Mouse (Mus musculus) frontal cortex, postnatal 25 days (tissue): ENCODE results near the gene Kazald1.
"Not testable (repeated sequence)": the region's sequence is repeated elsewhere in the genome, so short reads cannot be mapped to it uniquely, and the experiment has no call there.

Experiments used
- DNase-seq, 2 experiments: peaks; one replicate each; pipeline ENCODE4 v3.0.0; 2022; ENCODE audit warnings: low spot score in 2 of 2

Kazald1 gene

GRCm38 (mm10) chr19:45074580-45075322 lies at the start of gene Kazald1:
Gene Kazald1, plus strand, starts transcription at chr19:45075241.
- DNase-seq: peak; percentile 90 to 93

DNA sequence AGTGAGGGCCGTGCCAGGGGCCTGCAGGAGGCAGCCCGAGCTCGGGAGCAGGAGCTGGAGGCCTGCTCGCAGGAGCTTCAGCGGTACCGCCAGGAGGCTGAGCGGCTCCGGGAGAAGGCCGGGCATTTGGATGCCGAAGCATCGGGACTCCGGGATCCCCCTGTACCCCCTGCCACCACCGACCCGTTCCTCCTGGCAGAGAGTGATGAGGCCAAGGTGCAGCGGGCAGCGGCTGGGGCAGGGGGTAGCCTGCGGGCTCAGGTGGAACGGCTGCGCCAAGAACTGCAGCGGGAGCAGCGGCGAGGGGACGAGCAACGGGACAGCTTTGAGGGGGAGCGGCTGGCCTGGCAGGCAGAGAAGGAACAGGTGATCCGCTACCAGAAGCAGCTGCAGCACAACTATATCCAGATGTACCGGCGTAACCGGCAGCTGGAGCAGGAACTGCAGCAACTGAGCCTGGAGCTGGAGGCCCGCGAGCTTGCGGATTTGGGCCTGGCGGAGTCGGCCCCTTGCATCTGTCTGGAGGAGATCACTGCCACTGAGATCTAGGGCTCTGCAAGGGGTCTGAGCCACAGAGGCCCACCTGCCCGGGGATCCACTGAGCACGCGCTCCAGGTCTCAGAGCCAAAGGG lies 49.0 kb upstream of the Kazald1 start:
- DNase-seq: no peak

GRCm38 (mm10) chr19:45026958-45027670 lies 47.9 kb upstream of the Kazald1 start:
- no peak for DNase-seq

DNA sequence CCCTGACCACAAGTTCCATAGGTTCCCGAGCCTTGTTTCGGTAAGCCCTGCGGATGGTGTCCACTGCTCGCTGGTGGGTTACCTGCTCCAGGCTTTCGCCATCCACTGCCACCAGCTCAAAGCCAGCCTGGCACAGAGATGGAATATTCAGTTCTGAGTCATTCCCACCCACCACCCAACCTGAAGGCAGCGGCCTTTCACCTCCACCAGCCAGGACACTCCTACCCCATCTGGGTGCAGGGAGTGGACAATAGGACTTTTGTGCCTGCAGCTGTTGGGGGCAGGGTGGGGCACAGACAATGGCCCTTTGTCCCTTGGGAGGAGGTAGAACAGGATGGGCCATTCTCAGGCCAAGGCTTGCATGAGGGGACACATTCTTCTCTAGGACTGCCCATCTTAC lies 47.2 kb upstream of the Kazald1 start:
- DNase-seq: no peak

DNA sequence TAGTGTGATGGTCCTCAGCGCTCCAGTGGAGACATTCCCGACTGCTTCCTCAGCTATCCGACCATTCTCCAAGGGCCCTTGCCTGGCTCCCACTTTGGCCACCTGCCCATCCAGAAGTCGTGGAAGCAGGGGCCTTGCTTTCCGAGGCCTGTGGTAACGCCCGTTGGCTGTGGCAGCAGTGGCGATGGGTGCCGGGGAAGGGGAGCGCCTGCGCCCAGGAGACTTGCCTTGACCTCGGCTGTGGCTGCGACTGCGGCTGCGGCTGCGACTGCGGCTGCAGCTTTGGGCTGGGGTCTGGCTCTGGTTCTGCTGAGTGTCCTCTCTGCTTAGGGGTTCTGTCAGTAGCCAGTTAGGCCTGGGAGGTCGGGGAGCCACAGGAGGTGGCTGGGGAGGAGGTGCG lies 46.3 kb upstream of the Kazald1 start:
- no peak for DNase-seq

GRCm38 (mm10) chr19:45029571-45029970 lies 45.5 kb upstream of the Kazald1 start:
- DNase-seq: no peak

GRCm38 (mm10) chr19:45030111-45030510 lies 44.9 kb upstream of the Kazald1 start:
- no peak for DNase-seq

DNA sequence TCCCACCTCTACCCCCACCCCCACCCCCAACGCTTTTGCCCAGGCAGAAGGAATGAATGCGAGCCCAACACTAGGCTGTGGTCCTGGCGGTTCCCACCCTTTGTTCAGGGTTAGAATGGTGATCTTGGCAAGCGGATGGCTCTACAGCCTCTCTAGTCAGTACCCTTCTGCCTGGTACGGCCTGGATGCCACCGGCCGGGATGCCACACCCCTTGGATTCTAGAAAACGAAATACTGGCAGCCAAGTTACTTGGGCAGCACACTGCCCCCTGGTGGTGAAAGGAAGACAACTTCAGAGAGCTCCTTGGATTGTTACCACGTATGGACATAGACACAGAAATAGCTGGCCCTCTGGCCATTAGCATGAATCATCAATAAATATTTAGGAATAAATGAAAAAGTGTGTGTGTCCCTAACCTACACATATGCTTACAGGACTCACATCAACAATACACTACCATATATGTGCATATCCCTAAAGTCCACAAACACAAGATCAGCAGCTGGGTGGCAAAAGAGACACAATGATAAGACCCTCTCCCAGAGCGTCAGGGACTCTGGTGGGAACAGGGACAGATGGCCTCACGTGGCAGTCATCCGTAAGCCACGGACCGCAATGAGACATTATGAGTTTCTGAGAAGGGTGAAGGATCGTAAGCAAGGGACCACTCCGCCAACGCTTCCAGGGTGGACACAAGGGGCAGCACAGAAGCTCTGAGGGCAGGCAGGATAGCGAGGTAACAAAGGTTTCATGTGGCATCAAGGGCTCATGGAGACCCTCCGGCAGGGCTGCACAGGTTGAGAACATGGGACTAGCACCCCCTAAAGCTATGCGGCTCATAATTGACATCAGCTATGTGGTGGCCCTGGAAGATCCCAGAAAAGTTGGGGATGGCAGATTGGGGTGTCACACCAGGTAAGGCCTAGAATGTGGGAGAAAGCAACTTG lies 44.0 kb upstream of the Kazald1 start:
- peak; percentile 58 to 74 for DNase-seq

- peak; percentile 63 to 64 for DNase-seq
Observed at GRCm38 (mm10) chr19:45031780-45032179, 43.3 kb upstream of the Kazald1 start.

- no peak for DNase-seq
Observed at GRCm38 (mm10) chr19:45032570-45033332, 42.3 kb upstream of the Kazald1 start.

DNA sequence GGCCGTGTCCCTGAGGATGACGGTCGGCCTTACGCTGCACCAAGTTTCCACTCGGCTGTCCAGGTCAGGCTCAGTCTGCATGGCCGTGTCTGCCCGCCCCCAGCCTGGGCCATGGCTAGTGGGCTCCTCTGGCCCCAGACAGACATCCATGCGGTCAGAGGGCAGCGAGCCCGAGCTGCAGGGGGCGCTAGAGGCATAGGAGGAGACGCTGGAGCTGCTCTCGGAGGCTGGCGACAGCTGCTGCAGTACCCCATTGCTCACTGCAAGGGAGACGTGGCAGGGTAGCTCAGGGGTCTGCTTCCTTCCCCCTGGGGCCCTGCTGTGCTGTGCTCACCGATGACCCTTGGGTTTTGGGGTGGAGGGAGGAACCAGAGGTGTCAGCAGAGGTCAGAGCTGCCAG lies 38.2 kb upstream of the Kazald1 start:
- DNase-seq: no peak

- DNase-seq: not testable (repeated sequence)
Observed at GRCm38 (mm10) chr19:45038198-45038597, 36.8 kb upstream of the Kazald1 start.

GRCm38 (mm10) chr19:45040214-45040613 lies 34.8 kb upstream of the Kazald1 start:
- DNase-seq: no peak

DNA sequence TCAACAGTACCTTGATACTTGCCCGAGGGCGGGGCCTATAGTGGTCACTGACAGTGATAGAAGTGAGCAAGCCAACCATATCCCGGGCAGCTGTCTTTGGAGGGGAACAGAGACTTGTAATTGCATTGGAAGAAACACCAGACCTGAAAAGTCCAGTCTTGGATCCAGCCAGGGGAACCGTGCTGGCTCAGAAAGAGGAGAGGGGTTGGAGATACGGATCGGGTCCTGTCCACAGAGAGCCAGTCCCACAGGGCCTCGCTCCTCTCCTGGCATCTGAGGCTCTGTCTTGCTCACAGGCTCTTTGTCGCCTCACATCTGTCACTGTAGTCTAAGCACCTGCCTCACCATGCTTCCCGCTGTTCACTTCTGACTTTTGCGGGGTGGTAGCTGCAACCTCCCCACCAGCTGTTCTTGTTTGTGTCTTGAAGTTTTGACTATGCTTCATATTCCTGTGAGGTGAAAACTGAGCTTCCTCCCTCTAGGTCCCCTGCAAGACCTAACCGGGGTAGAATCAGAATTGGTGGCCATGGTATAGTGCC lies 30.6 kb upstream of the Kazald1 start:
- DNase-seq: no peak

- no peak for DNase-seq
Observed at GRCm38 (mm10) chr19:45045236-45045635, 29.8 kb upstream of the Kazald1 start.

- no peak for DNase-seq
Observed at GRCm38 (mm10) chr19:45045651-45046050, 29.4 kb upstream of the Kazald1 start, which contains the start of gene Pdzd7. Gene Pdzd7, minus strand, starts transcription at chr19:45045717.

GRCm38 (mm10) chr19:45046523-45047321 lies 28.3 kb upstream of the Kazald1 start:
- peak; percentile 80 to 83 for DNase-seq

GRCm38 (mm10) chr19:45047417-45047934 lies 27.6 kb upstream of the Kazald1 start, which contains the start of gene Sfxn3:
Gene Sfxn3, plus strand, starts transcription at chr19:45047503.
- DNase-seq: peak; percentile 88

- peak; percentile 65 to 67 for DNase-seq
Observed at GRCm38 (mm10) chr19:45047935-45048643, 27.0 kb upstream of the Kazald1 start.
